16 mouse cellular contexts compared by ENCODE assay signal in genomic region chr6:61065769-61066168, GRCm38 (mm10).
"Had no signal": no experiment of that assay in that cellular context is flagged by ENCODE, and none has a peak within 500 bp of the region (broad histone marks: within the 10 kb centered on the region; RNA-seq: fewer than 3 reads in every experiment).

No protein-coding gene starts in this region.

- H3K4me3 ChIP-seq: limb, embryonic 15.5 days; liver, embryonic 13.5 days; midbrain, embryonic 13.5 days; myocyte had no signal

- H3K27me3 ChIP-seq: limb, embryonic 15.5 days; liver, embryonic 13.5 days; midbrain, embryonic 13.5 days had no signal

- H3K9me3 ChIP-seq: limb, embryonic 15.5 days; liver, embryonic 13.5 days; midbrain, embryonic 13.5 days had no signal

- DNase-seq: kidney, adult 9 months; kidney, postnatal 36 days; layer of hippocampus, adult 9-11 months; layer of hippocampus, postnatal 36 days; liver, embryonic 13.5 days; liver, postnatal 0 days; right cerebral cortex, adult 18-20 months; right cerebral cortex, postnatal 25 days; thymus, adult 2 months; thymus, postnatal 25 days had no signal

- ATAC-seq: intestine, postnatal 0 days; liver, postnatal 0 days had no signal

- H3K4me1 ChIP-seq: limb, embryonic 15.5 days; liver, embryonic 13.5 days had no signal

- H3K9ac ChIP-seq: limb, embryonic 15.5 days; liver, embryonic 13.5 days; liver, postnatal 0 days; midbrain, embryonic 13.5 days had no signal

- H3K4me2 ChIP-seq: limb, embryonic 15.5 days; liver, embryonic 13.5 days; midbrain, embryonic 13.5 days had no signal

- H3K36me3 ChIP-seq: limb, embryonic 15.5 days; liver, embryonic 13.5 days; midbrain, embryonic 13.5 days had no signal

- H3K27ac ChIP-seq: kidney, postnatal 0 days; limb, embryonic 15.5 days; liver, embryonic 13.5 days; stomach, postnatal 0 days had no signal
